Mouse (Mus musculus) CH12.LX (cell line): ENCODE results near the gene Olfr1412. TPM values are rescaled to one million over a fixed set of nuclear protein-coding genes. Genes with fewer than 3 reads are reported as not detected.

ENCODE experiments used
- DNase-seq: peaks from one replicate; pipeline ENCODE4 v3.0.0-alpha.2; 2013; ENCODE audit errors: extremely low read depth
- H3K27ac ChIP-seq: 2 replicates; pipeline ENCODE4 v1.5.1; 2012; ENCODE audit warnings: low read depth, mild to moderate bottlenecking, control low read depth, moderate library complexity; ENCODE audit not compliant: insufficient read depth
- H3K27me3 ChIP-seq: replicated peaks from 2 replicates; pipeline ENCODE3; 2012; ENCODE audit warnings: inconsistent platforms
- H3K36me3 ChIP-seq, 2 experiments: replicated peaks in 1 of 2; 2 replicates each; pipeline versions ENCODE3 to v1.6.1; 2012; ENCODE audit warnings: inconsistent platforms in 1 of 2, low read length in 1 of 2, mild to moderate bottlenecking in 1 of 2, mixed read lengths in 1 of 2, moderate library complexity in 1 of 2; ENCODE audit not compliant: control insufficient read depth in 1 of 2, insufficient read depth in 1 of 2
- H3K4me1 ChIP-seq, 2 experiments: 2 replicates each; pipeline ENCODE4 v1.6.1; 2012; ENCODE audit warnings: inconsistent platforms in 1 of 2, moderate library complexity in 1 of 2; ENCODE audit not compliant: insufficient read depth in 2 of 2, control insufficient read depth in 1 of 2
- H3K4me2 ChIP-seq: 2 replicates; pipeline ENCODE4 v1.6.1; 2012; ENCODE audit warnings: low read depth, mild to moderate bottlenecking, control low read depth; ENCODE audit not compliant: poor library complexity, insufficient read depth, severe bottlenecking
- H3K4me3 ChIP-seq, 3 experiments: fragments of 150-350 bp in 1 of 3; sonication (generic) in 1 of 3; replicated peaks in 1 of 3; 2 replicates each; pipeline versions ENCODE3 to v1.5.1; 2011 to 2012; ENCODE audit warnings: low read depth in 2 of 3, low read length in 2 of 3, mild to moderate bottlenecking in 2 of 3, moderate library complexity in 2 of 3, control low read depth in 1 of 3, improper control_type of control experiment in 1 of 3, inconsistent platforms in 1 of 3, mixed read lengths in 1 of 3; ENCODE audit not compliant: poor library complexity in 1 of 3
- H3K79me2 ChIP-seq: replicated peaks from 2 replicates; pipeline ENCODE4 v1.6.1; 2012; ENCODE audit warnings: mild to moderate bottlenecking, moderate library complexity; ENCODE audit not compliant: control insufficient read depth, poor library complexity, insufficient read depth, severe bottlenecking; ENCODE audit errors: extremely low read depth
- H3K9ac ChIP-seq: 2 replicates; pipeline ENCODE4 v1.6.1; 2012; ENCODE audit warnings: low read depth, mild to moderate bottlenecking, control low read depth, moderate library complexity; ENCODE audit not compliant: insufficient read depth
- H3K9me3 ChIP-seq: replicated peaks from 2 replicates; pipeline ENCODE3; 2012; ENCODE audit warnings: low read length, inconsistent platforms, mixed read lengths
- CHD2 ChIP-seq: IDR thresholded peaks from 2 replicates; pipeline ENCODE4 v1.6.1; 2011; ENCODE audit warnings: low read length, improper control_type of control experiment
- E2F4 ChIP-seq: IDR thresholded peaks from 2 replicates; pipeline ENCODE4 v1.6.1; 2011; ENCODE audit warnings: low read depth, low read length, improper control_type of control experiment; ENCODE audit not compliant: insufficient replicate concordance
- ELF1 ChIP-seq: IDR thresholded peaks from 2 replicates; pipeline ENCODE4 v1.6.1; 2014; ENCODE audit warnings: low read depth, mild to moderate bottlenecking, inconsistent platforms, low read length, improper control_type of control experiment
- GABPA ChIP-seq: IDR thresholded peaks from 2 replicates; pipeline ENCODE4 v1.6.1; 2012; ENCODE audit warnings: low read depth, low read length, improper control_type of control experiment, inconsistent platforms; ENCODE audit not compliant: insufficient replicate concordance
- HCFC1 ChIP-seq: IDR thresholded peaks from 2 replicates; pipeline ENCODE4 v1.6.1; 2012; ENCODE audit warnings: low read depth, mild to moderate bottlenecking, inconsistent platforms, low read length, improper control_type of control experiment
- IRF4 ChIP-seq: IDR thresholded peaks from 2 replicates; pipeline ENCODE4 v1.6.1; 2014; ENCODE audit warnings: low read depth, mild to moderate bottlenecking, inconsistent platforms, low read length, improper control_type of control experiment
- JUN ChIP-seq: IDR thresholded peaks from 2 replicates; pipeline ENCODE4 v1.6.1; 2011; ENCODE audit warnings: low read depth, mild to moderate bottlenecking, low read length, improper control_type of control experiment, moderate library complexity; ENCODE audit not compliant: insufficient read depth
- KAT2A ChIP-seq: IDR thresholded peaks from 2 replicates; pipeline ENCODE4 v1.6.1; 2012; ENCODE audit warnings: low read length, improper control_type of control experiment, inconsistent platforms; ENCODE audit not compliant: insufficient replicate concordance
- MAFK ChIP-seq: IDR thresholded peaks from 2 replicates; pipeline ENCODE4 v1.6.1; 2011; ENCODE audit warnings: low read length, improper control_type of control experiment; ENCODE audit not compliant: insufficient replicate concordance
- MAX ChIP-seq: IDR thresholded peaks from 2 replicates; pipeline ENCODE4 v1.6.1; 2011; ENCODE audit warnings: low read length, improper control_type of control experiment
- MAZ ChIP-seq: IDR thresholded peaks from 2 replicates; pipeline ENCODE4 v1.6.1; 2012; ENCODE audit warnings: low read depth, mild to moderate bottlenecking, inconsistent platforms, low read length, improper control_type of control experiment, moderate library complexity
- MEF2A ChIP-seq: IDR thresholded peaks from 2 replicates; pipeline ENCODE4 v1.6.1; 2014; ENCODE audit warnings: low read depth, mild to moderate bottlenecking, inconsistent platforms, low read length, improper control_type of control experiment, borderline replicate concordance
- MXI1 ChIP-seq: IDR thresholded peaks from 2 replicates; pipeline ENCODE4 v1.6.1; 2011; ENCODE audit warnings: mild to moderate bottlenecking, low read depth, low read length, improper control_type of control experiment
- MYC ChIP-seq: IDR thresholded peaks from 2 replicates; pipeline ENCODE4 v1.6.1; 2011; ENCODE audit warnings: low read depth, mild to moderate bottlenecking, improper control_type of control experiment, low read length
- NRF1 ChIP-seq: IDR thresholded peaks from 2 replicates; pipeline ENCODE4 v1.6.1; 2014; ENCODE audit warnings: low read depth, mild to moderate bottlenecking, inconsistent platforms, low read length, improper control_type of control experiment, moderate library complexity
- PAX5 ChIP-seq: IDR thresholded peaks from 2 replicates; pipeline ENCODE4 v1.6.1; 2012; ENCODE audit warnings: low read length, inconsistent platforms, mixed read lengths
- POLR2A ChIP-seq: IDR thresholded peaks from 2 replicates; pipeline ENCODE4 v1.6.1; 2011; ENCODE audit warnings: low read depth, mild to moderate bottlenecking, improper control_type of control experiment, low read length
- RAD21 ChIP-seq: IDR thresholded peaks from 2 replicates; pipeline ENCODE4 v1.6.1; 2011; ENCODE audit warnings: low read depth, mild to moderate bottlenecking, low read length, improper control_type of control experiment, moderate library complexity
- SMC3 ChIP-seq: IDR thresholded peaks from 2 replicates; pipeline ENCODE4 v1.6.1; 2011; ENCODE audit warnings: low read depth, low read length, improper control_type of control experiment
- TCF12 ChIP-seq: IDR thresholded peaks from 2 replicates; pipeline ENCODE4 v1.6.1; 2014; ENCODE audit warnings: low read depth, mild to moderate bottlenecking, inconsistent platforms, low read length, improper control_type of control experiment
- UBTF ChIP-seq: IDR thresholded peaks from 2 replicates; pipeline ENCODE4 v1.6.1; 2012; ENCODE audit warnings: low read depth, mild to moderate bottlenecking, inconsistent platforms, low read length, improper control_type of control experiment, moderate library complexity
- USF1 ChIP-seq: IDR thresholded peaks from 2 replicates; pipeline ENCODE4 v1.6.1; 2014; ENCODE audit warnings: low read depth, mild to moderate bottlenecking, inconsistent platforms, low read length, improper control_type of control experiment
- dilution Hi-C: fragments of 300-500 bp; cut with MboI; formaldehyde crosslinking; loops from 2 replicates; pipeline ENCODE4 v1.14.3; 2020; ENCODE audit warnings: low sequenced_read_pairs; ENCODE audit not compliant: extremely low pct_unique_long_range_greater_than_20kb, extremely low pct_ligation_motif_present
- in situ Hi-C: fragments of 300-500 bp; cut with MboI; formaldehyde crosslinking; loops from 3 replicates; pipeline ENCODE4 v1.14.3; 2019; ENCODE audit warnings: low sequenced_read_pairs, low pct_ligation_motif_present, low pct_unique_long_range_greater_than_20kb, mixed read lengths
- polyA plus RNA-seq: library from polyadenylated mRNA; unstranded; fragments of >175 nt; gene quantifications from 2 replicates; pipeline ENCODE4 v1.2.1, GENCODE M21; 2012; ENCODE audit warnings: low read depth; ENCODE audit not compliant: insufficient read length
- total RNA-seq, 2 experiments: library from RNA; depleted of rRNA; stranded (reverse); fragments of 300-350 nt in 1 of 2; fragments of >200 nt in 1 of 2; gene quantifications; 2 replicates each; pipeline ENCODE4 v1.2.3; 2012 to 2014

Gene Olfr1412
- total and polyA plus RNA-seq, 3 experiments: not detected

- peaks cover 8 to 16% of the 10 kb centered on the region in 2 experiments for H3K4me1 ChIP-seq
These were observed 50.4 kb downstream of the Olfr1412 start for GRCm38 (mm10) chr1:92636015-92636414.

GRCm38 (mm10) chr1:92636676-92637075 lies 51.1 kb downstream of the Olfr1412 start:
- H3K36me3 ChIP-seq: peaks cover 35 to 56% of the 10 kb centered on the region in 2 experiments
- H3K9ac ChIP-seq: no peak overlapping the region
- TF ChIP-seq KAT2A (no peak), HCFC1 (no peak), GABPA (no peak), ELF1 (no peak), MAFK (no peak), MYC (no peak), TCF12 (no peak), CHD2 (no peak), MAX (no peak), JUN (no peak), NRF1 (no peak), USF1 (no peak), PAX5 (no peak), E2F4 (no peak), POLR2A (no peak), MXI1 (no peak), IRF4 (no peak), MAZ (no peak), RAD21 (no peak), UBTF (no peak)
- dilution Hi-C loops: no loop called here
- H3K9me3 ChIP-seq: no peaks in the 10 kb centered on the region
- no peak overlapping the region for H3K4me2 ChIP-seq
- no peak overlapping the region for H3K27ac ChIP-seq
- in situ Hi-C loops: no loop called here
- peaks cover 8 to 17% of the 10 kb centered on the region in 2 experiments for H3K4me1 ChIP-seq
- peaks cover 18% of the 10 kb centered on the region for H3K79me2 ChIP-seq
- H3K27me3 ChIP-seq: peaks cover 2% of the 10 kb centered on the region
- H3K4me3 ChIP-seq: no peak overlapping the region
- no peak for DNase-seq

More at GRCm38 (mm10) chr1:92636015-92636414, 50.4 kb downstream of the Olfr1412 start:
- dilution Hi-C loops: no loop called here
- H3K9ac ChIP-seq: no peak overlapping the region
- no peaks in the 10 kb centered on the region for H3K9me3 ChIP-seq
- H3K27me3 ChIP-seq: peaks cover 5% of the 10 kb centered on the region
- H3K4me2 ChIP-seq: no peak overlapping the region
- in situ Hi-C loops: no loop called here
- H3K27ac ChIP-seq: no peak overlapping the region
- H3K4me3 ChIP-seq: no peak overlapping the region
- no peak for DNase-seq
- peaks cover 12% of the 10 kb centered on the region for H3K79me2 ChIP-seq
- peaks cover 35 to 56% of the 10 kb centered on the region in 2 experiments for H3K36me3 ChIP-seq
- TF ChIP-seq SMC3: no peak
- no peak for TF ChIP-seq MEF2A
